Comparison of ENCODE assay signal across 18 mouse cellular contexts in genomic region chr7:101010741-101011140, GRCm38 (mm10). TPM values are rescaled to one million over a fixed set of nuclear protein-coding genes. Genes with fewer than 3 reads are reported as not detected.
DNase-seq lines count a peak whose midpoint lies in the region; ATAC-seq and TF ChIP-seq lines count a peak whose summit lies in the region.
"Had no signal": no experiment of that assay in that cellular context is flagged by ENCODE, and none has a peak within 500 bp of the region (broad histone marks: within the 10 kb centered on the region; RNA-seq: fewer than 3 reads in every experiment).

No protein-coding gene starts in this region.

- TF ChIP-seq POLR2A in myocyte (IDR thresholded peaks at IDR 0.05; ENCODE audit: insufficient read length, low read depth) = no peak

- H3K36me3 ChIP-seq in heart, embryonic 16.5 days (ENCODE audit: control insufficient read depth, insufficient read depth) = no peaks in the 10 kb centered on the region
- H3K36me3 ChIP-seq in lung, embryonic 15.5 days = no peaks in the 10 kb centered on the region
- no peaks in the 10 kb centered on the region for H3K36me3 ChIP-seq in intestine, embryonic 15.5 days
- H3K36me3 ChIP-seq in myocyte (ENCODE audit: control insufficient read depth, insufficient read depth) = no peaks in the 10 kb centered on the region
- H3K36me3 ChIP-seq: hindbrain, embryonic 15.5 days; limb, embryonic 12.5 days; midbrain, embryonic 15.5 days; neural tube, embryonic 15.5 days had no signal

- no peak for ATAC-seq in heart, embryonic 16.5 days (replicated peaks; ENCODE audit: extremely low read depth, insufficient read depth, low FRiP score)
- no peak for ATAC-seq in lung, embryonic 15.5 days (ENCODE audit: borderline replicate concordance, extremely low read depth, low FRiP score, low TSS enrichment)
- no peak for ATAC-seq in intestine, embryonic 15.5 days

- H3K4me2 ChIP-seq in heart, embryonic 16.5 days (ENCODE audit: low read depth, low read length) = peak overlapping the region; percentile 79
- H3K4me2 ChIP-seq in lung, embryonic 15.5 days = peak overlapping the region; percentile 93
- H3K4me2 ChIP-seq in intestine, embryonic 15.5 days (replicated peaks) = peak overlapping the region; percentile 99; the same call in 1 of the 2 replicates
- peak overlapping the region; percentile 53 for H3K4me2 ChIP-seq in myocyte (ENCODE audit: low read depth)

- peaks cover 4% of the 10 kb centered on the region for H3K4me1 ChIP-seq in heart, embryonic 16.5 days (ENCODE audit: control insufficient read depth, insufficient read depth, low read length)
- peaks cover 38% of the 10 kb centered on the region for H3K4me1 ChIP-seq in lung, embryonic 15.5 days
- peaks cover 13% of the 10 kb centered on the region for H3K4me1 ChIP-seq in intestine, embryonic 15.5 days (replicated peaks)

- no peaks in the 10 kb centered on the region for H3K9me3 ChIP-seq in heart, embryonic 16.5 days (replicated peaks; ENCODE audit: control insufficient read depth, low read length)
- H3K9me3 ChIP-seq in lung, embryonic 15.5 days = no peaks in the 10 kb centered on the region
- H3K9me3 ChIP-seq in intestine, embryonic 15.5 days = no peaks in the 10 kb centered on the region
- H3K9me3 ChIP-seq: hindbrain, embryonic 15.5 days; limb, embryonic 12.5 days; midbrain, embryonic 15.5 days; neural tube, embryonic 15.5 days had no signal

- H3K79me2 ChIP-seq in myocyte (ENCODE audit: control insufficient read depth, insufficient read depth) = no peaks in the 10 kb centered on the region

- H3K27me3 ChIP-seq in heart, embryonic 16.5 days (ENCODE audit: control insufficient read depth, insufficient read depth, low read length) = peaks cover 16% of the 10 kb centered on the region
- peaks cover 12% of the 10 kb centered on the region for H3K27me3 ChIP-seq in lung, embryonic 15.5 days
- peaks cover 29% of the 10 kb centered on the region for H3K27me3 ChIP-seq in intestine, embryonic 15.5 days (replicated peaks)
- no peaks in the 10 kb centered on the region for H3K27me3 ChIP-seq in myocyte (ENCODE audit: control insufficient read depth, insufficient read depth, insufficient read length)
- H3K27me3 ChIP-seq: Patski had no signal

- no peak overlapping the region for H3ac ChIP-seq in myocyte (ENCODE audit: control insufficient read depth, insufficient read length)

- WGBS in heart, embryonic 16.5 days = 73% methylated on average over 3 of the region's 3 CpGs
- 79% methylated on average over 3 of the region's 3 CpGs for WGBS in lung, embryonic 15.5 days
- WGBS in intestine, embryonic 15.5 days = 79% methylated on average over 3 of the region's 3 CpGs

- H3K9ac ChIP-seq in heart, embryonic 16.5 days (ENCODE audit: low read length) = peak overlapping the region; percentile 69
- H3K9ac ChIP-seq in lung, embryonic 15.5 days = no peak overlapping the region
- H3K9ac ChIP-seq in intestine, embryonic 15.5 days = no peak overlapping the region
- H3K9ac ChIP-seq: forebrain, postnatal 0 days; midbrain, embryonic 15.5 days had no signal

- peak overlapping the region; percentile 67 for H3K4me3 ChIP-seq in heart, embryonic 16.5 days (ENCODE audit: low read length)
- peak overlapping the region; percentile 52; the same call in 1 of the 2 replicates for H3K4me3 ChIP-seq in lung, embryonic 15.5 days
- no peak overlapping the region for H3K4me3 ChIP-seq in intestine, embryonic 15.5 days (replicated peaks)
- H3K4me3 ChIP-seq in myocyte = peak overlapping the region; percentile 37

- no peak overlapping the region for H3K27ac ChIP-seq in heart, embryonic 16.5 days (ENCODE audit: low read length)
- no peak overlapping the region for H3K27ac ChIP-seq in lung, embryonic 15.5 days
- no peak overlapping the region for H3K27ac ChIP-seq in intestine, embryonic 15.5 days
- H3K27ac ChIP-seq: hindbrain, embryonic 15.5 days; limb, embryonic 12.5 days; midbrain, embryonic 15.5 days; neural tube, embryonic 15.5 days had no signal

- no peak for DNase-seq in heart, adult 9 months (ENCODE audit: low spot score in 2 of 2)
- no peak for DNase-seq in lung, postnatal 14 days
- no peak for DNase-seq in spleen, postnatal 10 days (ENCODE audit: low spot score in 2 of 2)
- DNase-seq in adrenal gland, postnatal 25 days = no peak
- DNase-seq: cerebellum, postnatal 25 days; forebrain, postnatal 0 days; kidney, postnatal 25 days; layer of hippocampus, postnatal 36 days; thymus, adult 2 months had no signal

TF ChIP-seq in myocyte, 11 proteins besides CTCF, POLR2A, EP300 and RAD21:
- TF ChIP-seq MYOD1 (IDR thresholded peaks at IDR 0.05; ENCODE audit: control insufficient read depth in 1 of 3, insufficient read length in 2 of 3, low read depth in 2 of 3) (no peak), POLR2AphosphoS2 (IDR thresholded peaks at IDR 0.05; ENCODE audit: insufficient read length, low read depth) (no peak), SRF (IDR thresholded peaks at IDR 0.05; ENCODE audit: control insufficient read depth, insufficient read length, low read depth) (no peak), USF1 (IDR thresholded peaks at IDR 0.05; ENCODE audit: low read depth) (no peak), REST (IDR thresholded peaks at IDR 0.05; ENCODE audit: insufficient read depth, insufficient read length) (no peak), TCF3 (IDR thresholded peaks at IDR 0.05; ENCODE audit: insufficient read length, low read depth) (no peak), E2F4 (IDR thresholded peaks at IDR 0.05; ENCODE audit: insufficient read depth) (no peak), CEBPB (IDR thresholded peaks at IDR 0.05; ENCODE audit: insufficient read depth, poor library complexity, severe bottlenecking) (no peak)

RNA-seq across cellular contexts. Expression of gene P2ry2, which starts 1.9 kb away (rescaled TPM):
- 3.6 and 4.3 TPM in 2 replicates for polyA plus RNA-seq in heart, embryonic 16.5 days (2015; fragmentation: Nextera tagmentation; extraction: Ambion mirVana)
- polyA plus RNA-seq in lung, embryonic 15.5 days (2015; fragmentation: Nextera tagmentation; extraction: Ambion mirVana) = 3.9 and 4.9 TPM in 2 replicates
- 2.7 TPM in 2 replicates for polyA plus RNA-seq in intestine, embryonic 15.5 days (2015; fragmentation: Nextera tagmentation; extraction: Ambion mirVana)
- 20.8 TPM for polyA plus RNA-seq in myocyte (2012; fragmentation: generic; extraction: Trizol)
- total RNA-seq in adrenal gland, postnatal 25 days (2021) = 1.2 and 2.3 TPM in 2 replicates

RNA-seq across cellular contexts. Expression of gene P2ry6, which starts 36.3 kb away (rescaled TPM):
- polyA plus RNA-seq in heart, embryonic 16.5 days (2015; fragmentation: Nextera tagmentation; extraction: Ambion mirVana) = 5.1 and 5.8 TPM in 2 replicates
- polyA plus RNA-seq in lung, embryonic 15.5 days (2015; fragmentation: Nextera tagmentation; extraction: Ambion mirVana) = 9.6 and 9.9 TPM in 2 replicates
- 8.4 and 10.4 TPM in 2 replicates for polyA plus RNA-seq in intestine, embryonic 15.5 days (2015; fragmentation: Nextera tagmentation; extraction: Ambion mirVana)
- polyA plus RNA-seq in myocyte (2012; fragmentation: generic; extraction: Trizol) = 0.13 TPM
- 5.8 and 9.5 TPM in 2 replicates for total RNA-seq in adrenal gland, postnatal 25 days (2021)
